Mouse (Mus musculus): ENCODE results near the gene Stt3a.

Stt3a gene

GRCm38 (mm10) chr9:36707304-36707703, 60.2 kb downstream of the Stt3a start:
- no peak for DNase-seq

GRCm38 (mm10) chr9:36705923-36706322, 61.6 kb downstream of the Stt3a start:
- no peak for DNase-seq

- no peak for DNase-seq
These were observed 73.2 kb downstream of the Stt3a start for GRCm38 (mm10) chr9:36694276-36694675.

GRCm38 (mm10) chr9:36692920-36693319, 74.6 kb downstream of the Stt3a start, which contains the start of gene Acrv1:
Gene Acrv1, plus strand, starts transcription at chr9:36693220.
- no peak for DNase-seq

GRCm38 (mm10) chr9:36687329-36687728, 80.2 kb downstream of the Stt3a start:
- DNase-seq = no peak

GRCm38 (mm10) chr9:36681424-36681823, 86.1 kb downstream of the Stt3a start:
- DNase-seq = no peak

All from lung, postnatal 14 days (tissue).